Comparison of ENCODE assay signal across 8 mouse cellular contexts in genomic region chr4:152338419-152339292, GRCm38 (mm10). TPM values are rescaled to one million over a fixed set of nuclear protein-coding genes. Genes with fewer than 3 reads are reported as not detected.
DNase-seq lines count a peak whose midpoint lies in the region; ATAC-seq and TF ChIP-seq lines count a peak whose summit lies in the region.

Chd5 (plus strand) TSS chr4:152338651.

- no peaks in the 10 kb centered on the region; the same call in 1 of the 2 replicates for H3K4me1 ChIP-seq in spleen, adult 2 months (ENCODE audit: control insufficient read depth, insufficient read depth, insufficient read length)
- peaks cover 35% of the 10 kb centered on the region for H3K4me1 ChIP-seq in midbrain, embryonic 15.5 days

- TF ChIP-seq CTCF in spleen, adult 2 months (IDR thresholded peaks at IDR 0.05; ENCODE audit: extremely low read depth, insufficient read depth, insufficient read length, insufficient replicate concordance), result no peak

- no peak within 1 kb of the TSS for H3K27ac ChIP-seq in spleen, adult 2 months (ENCODE audit: insufficient read depth, low read length)
- H3K27ac ChIP-seq in midbrain, embryonic 15.5 days, result peak within 1 kb of the TSS; percentile 84

- peaks cover 2% of the 10 kb centered on the region for H3K36me3 ChIP-seq in spleen, adult 2 months (ENCODE audit: control insufficient read depth, insufficient read depth, low read length)
- H3K36me3 ChIP-seq in midbrain, embryonic 15.5 days (replicated peaks), result peaks cover 10% of the 10 kb centered on the region

- DNase-seq in adrenal gland, postnatal 4 days (ENCODE audit: low spot score in 2 of 2), result no peak
- no peak for DNase-seq in adrenal gland, adult 8-10 months
- no peak for DNase-seq in spleen, adult 2 months (ENCODE audit: low read depth in 1 of 2, low spot score in 2 of 2)
- no peak for DNase-seq in spleen, adult 12 weeks (ENCODE audit: low spot score)
- peak; percentile 60 to 71 for DNase-seq in layer of hippocampus, postnatal 10 days (ENCODE audit: low spot score in 2 of 2)

- ATAC-seq in midbrain, embryonic 15.5 days (replicated peaks), result peak; percentile 57
- no peak for ATAC-seq in monocyte, adult 5-6 weeks (replicated peaks; ENCODE audit: insufficient number of reproducible peaks, low FRiP score, low TSS enrichment, poor library complexity, severe bottlenecking)
- no peak for ATAC-seq in inflammation-experienced regulatory T-cells, adult 6 months

- no peak for TF ChIP-seq POLR2A in spleen, adult 2 months (IDR thresholded peaks at IDR 0.05; ENCODE audit: low read depth, low read length)

- peak within 1 kb of the TSS; percentile 85 for H3K9ac ChIP-seq in midbrain, embryonic 15.5 days

- peak within 1 kb of the TSS; percentile 16; the same call in 1 of the 2 replicates for H3K4me3 ChIP-seq in spleen, adult 2 months (ENCODE audit: extremely low read depth, insufficient read depth, insufficient read length)
- H3K4me3 ChIP-seq in midbrain, embryonic 15.5 days, result peak within 1 kb of the TSS; percentile 81

- no peaks in the 10 kb centered on the region for H3K9me3 ChIP-seq in midbrain, embryonic 15.5 days

- peaks cover 13% of the 10 kb centered on the region for H3K27me3 ChIP-seq in spleen, adult 2 months (ENCODE audit: control insufficient read depth, insufficient read depth, low read length)
- H3K27me3 ChIP-seq in midbrain, embryonic 15.5 days (replicated peaks), result peaks cover 8% of the 10 kb centered on the region

- WGBS in spleen, adult 2 months, result 4% methylated on average over 88 of the region's 120 CpGs
- under 1% methylated on average over 88 of the region's 120 CpGs for WGBS in midbrain, embryonic 15.5 days

- H3K4me2 ChIP-seq in midbrain, embryonic 15.5 days, result peak within 1 kb of the TSS; percentile 81

RNA-seq across cellular contexts. Expression of gene Chd5, which starts in this region (rescaled TPM):
- 10 to 100 TPM; 19.0 to 24.7 TPM for total RNA-seq in adrenal gland, postnatal 4 days (2021)
- total RNA-seq in adrenal gland, adult 8-10 months (2022), result 10 to 100 TPM in 2 of 4 experiments, 1 to 10 TPM in 2; 7.0 to 16.9 (median 12.3) TPM
- 0.06 and 0.11 TPM in 2 replicates for polyA plus RNA-seq in spleen, adult 2 months (2012; rRNA removed)
- 100 to 1,000 TPM; 189 to 192 TPM for total RNA-seq in layer of hippocampus, postnatal 10 days (2021)
- 57.0 and 65.0 TPM in 2 replicates for polyA plus RNA-seq in midbrain, embryonic 15.5 days (2015; fragmentation: Nextera tagmentation; extraction: Ambion mirVana)
- total RNA-seq in monocyte, adult 5-6 weeks (2017), result 0.10 to 0.39 TPM in 2 of 3 replicates, not detected in the other
- polyA plus RNA-seq in inflammation-experienced regulatory T-cells, adult 6 months (2017; shearing (Covaris generic)), result under 1 TPM in 2 of 3 experiments, not detected in 1; 0.05 to 0.11 TPM

Comparison
In these comparisons a context has a peak if more than half of its experiments do, and no peak if none do; other contexts are left out.
1. RNA of gene Chd5 (total RNA-seq): 189 to 192 TPM in layer of hippocampus, postnatal 10 days; 19.0 to 24.7 TPM in adrenal gland, postnatal 4 days, 7.0 to 16.9 TPM in adrenal gland, adult 8-10 months and 0.10 to 0.39 TPM in monocyte, adult 5-6 weeks; every median in the first group is over 4 times any median in the second.
2. RNA of gene Chd5 (polyA plus RNA-seq): 57.0 to 65.0 TPM in midbrain, embryonic 15.5 days; 0.06 to 0.11 TPM in spleen, adult 2 months and 0.05 to 0.11 TPM in inflammation-experienced regulatory T-cells, adult 6 months; every median in the first group is over 10 times any median in the second.
3. DNase-seq: peak in layer of hippocampus, postnatal 10 days (2 of 2); none in adrenal gland, postnatal 4 days (0 of 2), adrenal gland, adult 8-10 months (single experiment), spleen, adult 2 months (0 of 2) and spleen, adult 12 weeks (single experiment).